Mouse (Mus musculus) megakaryocyte, embryonic 14.5 days (primary cell): ENCODE results near the gene Wfdc10. TPM values are rescaled to one million over a fixed set of nuclear protein-coding genes. Genes with fewer than 3 reads are reported as not detected.

ENCODE experiments used
- H3K27me3 ChIP-seq: replicated peaks from 2 replicates; pipeline ENCODE3; 2012; ENCODE audit warnings: inconsistent platforms
- H3K36me3 ChIP-seq: replicated peaks from 2 replicates; pipeline ENCODE3; 2012; ENCODE audit warnings: low read length, inconsistent platforms, mixed read lengths
- H3K4me1 ChIP-seq: 2 replicates; pipeline ENCODE4 v1.6.1; 2012; ENCODE audit warnings: inconsistent platforms
- H3K4me3 ChIP-seq: replicated peaks from 2 replicates; pipeline ENCODE3; 2012; ENCODE audit warnings: moderate library complexity, mild to moderate bottlenecking, inconsistent platforms
- H3K9me3 ChIP-seq: 2 replicates; pipeline ENCODE4 v1.6.1; 2012; ENCODE audit warnings: inconsistent platforms
- FLI1 ChIP-seq: IDR thresholded peaks from 2 replicates; pipeline ENCODE4 v1.6.1; 2012; ENCODE audit warnings: low read length, inconsistent platforms, mixed read lengths
- GATA1 ChIP-seq: IDR thresholded peaks from 3 replicates; pipeline ENCODE4 v1.6.1; 2012; ENCODE audit warnings: mixed read lengths, low read length, inconsistent platforms, borderline replicate concordance
- polyA plus RNA-seq: library from polyadenylated mRNA; stranded (reverse); fragments of >175 nt; gene quantifications from 2 replicates; pipeline ENCODE4 v1.2.3, GENCODE M21; 2012; ENCODE audit warnings: low replicate concordance; ENCODE audit not compliant: insufficient read depth

Wfdc10 gene
- polyA plus RNA-seq, 1 experiment: not detected

- TF ChIP-seq FLI1 (no peak), GATA1 (no peak)
- H3K4me3 ChIP-seq: no peak overlapping the region
Observed at GRCm38 (mm10) chr2:164664851-164665250, 9.0 kb downstream of the Wfdc10 start.

GRCm38 (mm10) chr2:164670261-164670660 is 14.4 kb downstream of the Wfdc10 start:
- Histone ChIP-seq H3K36me3 (no peaks in the 10 kb centered on the region), H3K4me3 (no peak overlapping the region), H3K27me3 (peaks cover 2% of the 10 kb centered on the region)

More at GRCm38 (mm10) chr2:164664851-164665250, 9.0 kb downstream of the Wfdc10 start:
- H3K4me1 ChIP-seq: no peaks in the 10 kb centered on the region
- H3K27me3 ChIP-seq: no peaks in the 10 kb centered on the region
- H3K9me3 ChIP-seq: peaks cover 17% of the 10 kb centered on the region
- no peaks in the 10 kb centered on the region for H3K36me3 ChIP-seq

DNA sequence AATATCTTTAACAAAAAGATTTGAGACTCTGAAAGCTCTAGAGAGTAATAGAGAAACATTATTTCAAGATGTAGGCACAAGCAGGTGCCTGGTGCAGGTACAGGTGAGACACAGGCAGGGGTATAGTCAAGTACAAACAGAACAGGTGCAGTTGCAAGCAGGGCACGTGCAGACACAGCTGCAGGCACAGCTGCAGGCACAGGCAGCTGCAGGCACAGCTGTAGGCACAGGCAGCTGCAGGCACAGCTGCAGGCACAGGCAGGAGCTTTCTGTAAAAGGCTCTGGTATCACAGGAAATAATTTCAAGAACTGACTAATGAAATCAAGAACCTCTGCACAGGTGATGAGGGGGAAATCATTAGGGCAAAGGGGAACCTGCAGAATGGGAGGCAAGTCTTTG is 15.1 kb downstream of the Wfdc10 start:
- no peak for TF ChIP-seq GATA1
- no peak for TF ChIP-seq FLI1
- Histone ChIP-seq H3K9me3 (peaks cover 25% of the 10 kb centered on the region), H3K4me3 (no peak overlapping the region), H3K4me1 (no peaks in the 10 kb centered on the region), H3K27me3 (peaks cover 3% of the 10 kb centered on the region), H3K36me3 (no peaks in the 10 kb centered on the region)

More at GRCm38 (mm10) chr2:164670261-164670660, 14.4 kb downstream of the Wfdc10 start:
- no peaks in the 10 kb centered on the region for H3K4me1 ChIP-seq
- peaks cover 21% of the 10 kb centered on the region for H3K9me3 ChIP-seq
- no peak for TF ChIP-seq GATA1
- no peak for TF ChIP-seq FLI1

- Histone ChIP-seq H3K4me3 (no peak within 1 kb of the TSS), H3K27me3 (peaks cover 5% of the 10 kb centered on the region), H3K36me3 (no peaks in the 10 kb centered on the region), H3K4me1 (peaks cover 5% of the 10 kb centered on the region), H3K9me3 (peaks cover 11% of the 10 kb centered on the region)
- TF ChIP-seq FLI1: no peak
- TF ChIP-seq GATA1: no peak
Observed at GRCm38 (mm10) chr2:164673987-164674386, 18.1 kb downstream of the Wfdc10 start, which contains the start of gene Wfdc11. TSS of gene Wfdc11 (minus strand) at chr2:164674087.

DNA sequence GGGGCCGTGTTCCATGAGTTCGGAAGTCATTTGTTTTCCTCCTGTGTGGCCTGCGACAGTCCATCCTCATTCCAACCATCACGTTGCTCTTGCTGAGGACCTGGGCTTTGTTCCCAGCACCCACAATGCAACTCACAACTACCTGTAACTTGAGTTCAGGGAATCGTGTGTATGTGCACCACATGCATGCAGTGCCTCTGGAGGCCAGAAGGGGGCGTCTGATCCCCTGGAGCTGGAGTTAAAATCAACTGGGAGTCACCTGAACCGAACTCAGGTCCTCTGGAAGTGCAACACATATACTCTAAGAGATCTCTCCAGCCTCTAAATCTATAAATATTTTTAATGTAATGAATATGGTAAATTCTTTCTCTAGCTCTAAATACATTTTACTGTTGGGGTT is 20.3 kb downstream of the Wfdc10 start:
- H3K9me3 ChIP-seq: peaks cover 11% of the 10 kb centered on the region
- TF ChIP-seq GATA1 (no peak), FLI1 (no peak)
- peaks cover 14% of the 10 kb centered on the region for H3K4me1 ChIP-seq
- H3K4me3 ChIP-seq: no peak overlapping the region
- H3K27me3 ChIP-seq: peaks cover 3% of the 10 kb centered on the region
- H3K36me3 ChIP-seq: no peaks in the 10 kb centered on the region

DNA sequence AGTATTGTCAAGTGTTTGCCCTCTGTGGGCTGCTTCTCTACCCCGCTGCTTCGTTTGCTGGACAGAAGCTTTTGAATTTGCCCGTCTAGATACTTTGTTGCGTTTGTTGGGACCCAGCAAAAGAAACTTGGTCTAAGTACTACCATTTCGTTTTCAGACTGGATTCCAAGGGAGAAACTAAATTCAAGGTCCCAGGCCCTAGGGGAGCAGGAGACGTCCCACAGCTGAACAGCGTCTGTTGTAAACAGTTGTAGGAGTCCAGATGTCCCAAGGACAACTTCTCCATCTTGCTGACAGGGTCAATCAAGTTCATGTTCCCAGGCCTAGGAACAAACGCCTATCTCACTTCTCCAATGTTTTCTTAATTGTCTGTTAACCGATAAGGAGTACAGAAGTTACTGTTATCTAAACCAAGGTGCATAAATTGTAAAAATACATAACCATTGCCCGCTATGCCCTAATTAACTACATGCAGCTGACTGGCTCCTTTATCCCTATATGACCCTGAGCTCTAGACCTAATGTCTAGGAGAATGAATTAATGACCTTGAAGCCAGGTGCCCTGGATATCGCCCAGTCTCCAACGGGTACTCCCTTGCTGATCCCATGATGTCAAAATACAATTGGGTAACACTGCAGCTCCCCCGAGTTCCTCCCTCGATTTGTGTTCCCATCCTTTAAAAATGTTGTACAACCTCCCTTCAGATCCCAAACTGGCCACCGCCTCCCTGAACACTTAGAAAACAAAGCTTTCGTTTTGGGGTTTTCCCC is 21.3 kb downstream of the Wfdc10 start:
- H3K4me3 ChIP-seq: no peak overlapping the region
- TF ChIP-seq GATA1 (no peak), FLI1 (no peak)

GRCm38 (mm10) chr2:164678848-164679625 is 23.2 kb downstream of the Wfdc10 start:
- peaks cover 5% of the 10 kb centered on the region for H3K27me3 ChIP-seq
- TF ChIP-seq FLI1 (no peak), GATA1 (no peak)
- peaks cover 14% of the 10 kb centered on the region for H3K4me1 ChIP-seq
- peaks cover 7% of the 10 kb centered on the region for H3K9me3 ChIP-seq
- H3K36me3 ChIP-seq: no peaks in the 10 kb centered on the region
- peak overlapping the region; percentile 78 for H3K4me3 ChIP-seq

More for the DNA sequence above, 21.3 kb downstream of the Wfdc10 start:
- peaks cover 11% of the 10 kb centered on the region for H3K9me3 ChIP-seq
- H3K27me3 ChIP-seq: peaks cover 3% of the 10 kb centered on the region
- H3K4me1 ChIP-seq: peaks cover 14% of the 10 kb centered on the region
- H3K36me3 ChIP-seq: no peaks in the 10 kb centered on the region

- H3K4me1 ChIP-seq: peaks cover 14% of the 10 kb centered on the region
- no peaks in the 10 kb centered on the region for H3K36me3 ChIP-seq
- TF ChIP-seq FLI1: no peak
- TF ChIP-seq GATA1: no peak
- H3K4me3 ChIP-seq: no peak overlapping the region
- H3K27me3 ChIP-seq: peaks cover 6% of the 10 kb centered on the region
- peaks cover 7% of the 10 kb centered on the region for H3K9me3 ChIP-seq
Observed at GRCm38 (mm10) chr2:164679906-164680305, 24.1 kb downstream of the Wfdc10 start.

- TF ChIP-seq GATA1: no peak
- no peak for TF ChIP-seq FLI1
- Histone ChIP-seq H3K4me3 (no peak within 1 kb of the TSS), H3K9me3 (no peaks in the 10 kb centered on the region), H3K36me3 (no peaks in the 10 kb centered on the region), H3K4me1 (peaks cover 3% of the 10 kb centered on the region), H3K27me3 (peaks cover 14% of the 10 kb centered on the region)
Observed at GRCm38 (mm10) chr2:164684807-164685206, 29.0 kb downstream of the Wfdc10 start, which contains the start of gene Wfdc13. TSS of gene Wfdc13 (plus strand) at chr2:164685107.
